Mouse (Mus musculus): ENCODE measurements around the gene Szrd1. TPM values are rescaled to one million over a fixed set of nuclear protein-coding genes. Genes with fewer than 3 reads are reported as not detected.
A peak's percentile ranks its signal among the peaks of the same experiment; 100 is the strongest.
"Not testable (repeated sequence)": the region's sequence is repeated elsewhere in the genome, so short reads cannot be mapped to it uniquely, and the experiment has no call there.

Gene Szrd1
- polyA plus RNA-seq, 1 experiment from 2014 or later, result 32.0 TPM

DNA sequence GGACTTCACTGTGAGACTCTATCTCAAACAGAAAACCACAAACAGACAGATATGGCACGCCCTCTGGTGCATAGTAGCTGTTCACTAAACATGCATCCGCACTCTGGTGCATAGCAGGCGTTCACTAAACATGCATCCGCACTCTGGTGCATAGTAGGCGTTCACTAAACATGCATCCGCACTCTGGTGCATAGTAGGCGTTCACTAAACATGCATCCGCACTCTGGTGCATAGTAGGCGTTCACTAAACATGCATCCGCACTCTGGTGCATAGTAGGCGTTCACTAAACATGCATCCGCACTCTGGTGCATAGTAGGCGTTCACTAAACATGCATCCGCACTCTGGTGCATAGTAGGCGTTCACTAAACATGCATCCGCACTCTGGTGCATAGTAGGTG is 5.5 kb upstream of the Szrd1 start:
- not testable (repeated sequence) for ATAC-seq (ENCODE audit: low FRiP score, low read depth); H3K9ac ChIP-seq; H3K9me3 ChIP-seq; H3K4me2 ChIP-seq (replicated peaks); H3K4me3 ChIP-seq; H3K36me3 ChIP-seq; H3K27me3 ChIP-seq (replicated peaks); H3K27ac ChIP-seq
- 92% methylated on average over 10 of the region's 16 CpGs for WGBS
- peaks cover 17% of the 10 kb centered on the region for H3K4me1 ChIP-seq

DNA sequence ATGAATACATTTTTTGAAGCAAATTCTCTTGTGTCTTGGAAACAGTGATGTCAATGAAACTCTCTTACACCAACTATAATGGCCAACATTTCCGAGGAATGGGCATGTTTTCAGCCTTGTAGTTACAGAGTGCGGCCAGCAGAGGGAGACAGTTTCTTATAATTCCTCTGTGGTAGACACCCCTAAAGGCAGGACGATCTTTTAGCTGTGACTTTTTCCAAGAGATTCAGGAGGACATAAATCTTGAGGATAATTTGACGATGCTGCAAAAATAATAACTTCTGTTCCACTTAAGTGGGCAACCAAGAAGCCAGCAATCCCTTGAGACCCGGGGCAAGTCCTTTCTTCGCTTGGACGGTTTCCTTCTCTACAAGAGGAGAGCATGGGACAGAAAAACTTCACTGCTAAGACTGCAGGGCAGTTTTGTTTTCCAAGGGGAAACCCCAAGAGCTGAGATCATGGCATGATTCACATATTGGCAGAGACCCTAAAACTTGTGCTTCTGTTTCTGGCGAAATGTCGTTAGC is 2.8 kb upstream of the Szrd1 start:
- peaks cover 15% of the 10 kb centered on the region for H3K4me1 ChIP-seq
- no peaks in the 10 kb centered on the region for H3K27me3 ChIP-seq (replicated peaks)
- no peak overlapping the region for H3K27ac ChIP-seq
- no peak overlapping the region for H3K4me3 ChIP-seq
- H3K4me2 ChIP-seq (replicated peaks), result no peak overlapping the region
- no peaks in the 10 kb centered on the region for H3K36me3 ChIP-seq
- 32% methylated on average over 9 of the region's 9 CpGs for whole genome bisulfite sequencing
- no peak for ATAC-seq (ENCODE audit: low FRiP score, low read depth)
- H3K9me3 ChIP-seq, result no peaks in the 10 kb centered on the region
- H3K9ac ChIP-seq, result no peak overlapping the region

DNA sequence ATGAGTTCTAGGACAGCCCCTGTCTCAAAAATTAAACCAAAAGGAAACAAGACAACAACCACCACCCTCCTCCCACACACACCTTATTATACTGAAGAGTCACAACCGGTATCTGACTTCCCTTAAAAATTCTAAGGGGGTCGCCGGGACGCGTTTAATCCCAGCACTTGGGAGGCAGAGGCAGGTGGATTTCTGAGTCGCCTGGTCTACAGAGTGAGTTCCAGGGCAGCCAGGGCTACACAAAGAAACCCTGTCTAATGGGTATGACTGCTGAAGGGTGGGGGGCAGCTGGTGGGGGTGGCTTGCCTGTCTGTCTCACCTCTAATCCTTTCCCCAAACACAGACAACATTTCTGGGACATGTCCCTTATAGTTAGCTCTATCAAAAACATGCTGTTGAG is 1.4 kb upstream of the Szrd1 start:
- no peak for ATAC-seq (ENCODE audit: low FRiP score, low read depth)

DNA sequence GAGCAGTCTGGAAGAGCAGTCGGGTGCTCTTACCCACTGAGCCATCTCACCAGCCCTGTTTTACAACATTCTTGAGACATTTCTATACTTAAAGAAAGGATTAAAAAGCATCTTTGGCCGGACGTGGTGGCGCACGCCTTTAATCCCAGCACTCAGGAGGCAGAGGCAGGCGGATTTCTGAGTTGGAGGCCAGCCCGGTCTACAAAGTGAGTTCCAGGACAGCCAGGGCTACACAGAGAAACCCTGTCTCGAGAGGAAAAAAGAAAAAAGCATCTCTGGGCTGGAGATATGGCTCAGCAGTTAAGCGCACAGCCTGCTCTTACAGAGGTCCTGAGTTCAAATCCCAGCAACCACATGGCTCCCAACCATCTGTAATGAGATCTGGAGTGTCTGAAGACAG is 779 bp upstream of the Szrd1 start:
- not testable (repeated sequence) for H3K9me3 ChIP-seq; H3K36me3 ChIP-seq; H3K9ac ChIP-seq; H3K27ac ChIP-seq; H3K4me2 ChIP-seq (replicated peaks); H3K27me3 ChIP-seq (replicated peaks); ATAC-seq (ENCODE audit: low FRiP score, low read depth); H3K4me3 ChIP-seq
- peaks cover 24% of the 10 kb centered on the region for H3K4me1 ChIP-seq
- 92% methylated on average over 9 of the region's 9 CpGs for WGBS

More for the DNA sequence above, 1.4 kb upstream of the Szrd1 start:
- Histone ChIP-seq H3K36me3 (no peaks in the 10 kb centered on the region), H3K27me3 (replicated peaks) (no peaks in the 10 kb centered on the region), H3K4me2 (replicated peaks) (no peak overlapping the region), H3K4me1 (peaks cover 23% of the 10 kb centered on the region), H3K9me3 (no peaks in the 10 kb centered on the region), H3K27ac (no peak overlapping the region), H3K9ac (no peak overlapping the region), H3K4me3 (no peak overlapping the region)
- WGBS, result 96% methylated on average over 6 of the region's 6 CpGs

DNA sequence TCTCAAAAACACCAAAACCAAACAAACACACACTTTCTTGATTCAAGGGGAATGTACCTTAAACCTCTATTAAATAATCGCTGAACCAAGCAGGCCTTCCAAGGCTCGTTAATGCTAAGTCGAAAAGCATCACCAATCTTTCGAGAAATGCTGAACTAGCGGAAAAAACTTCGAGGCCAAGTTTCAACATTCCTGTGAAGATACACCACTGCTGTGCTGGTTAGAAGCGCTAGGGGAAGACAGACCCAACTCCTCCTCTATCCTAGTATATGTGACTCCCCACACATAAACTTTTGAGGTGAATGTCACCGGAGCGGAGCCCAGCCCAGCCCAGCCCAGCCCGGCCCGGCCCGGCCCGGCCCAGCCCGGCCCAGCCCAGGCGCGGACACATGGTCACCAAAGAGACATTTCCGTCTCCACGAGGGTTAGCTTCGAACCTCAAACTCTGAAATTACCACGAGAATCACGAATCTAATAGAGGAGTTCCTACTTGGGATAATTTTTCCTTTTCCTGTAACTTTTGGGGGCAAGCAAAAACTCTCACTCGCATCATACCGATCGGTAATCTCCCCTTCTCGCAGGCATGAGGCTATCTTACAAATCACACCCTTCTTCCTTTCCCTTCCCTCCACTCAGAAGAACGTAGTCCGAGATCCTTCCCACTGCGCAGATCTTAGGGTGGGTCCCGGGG is 1.0 kb downstream of the Szrd1 start:
- no peaks in the 10 kb centered on the region for H3K27me3 ChIP-seq (replicated peaks)
- peak overlapping the region; percentile 96 for H3K4me2 ChIP-seq (replicated peaks)
- peaks cover 39% of the 10 kb centered on the region for H3K4me1 ChIP-seq
- 5% methylated on average over 29 of the region's 29 CpGs for WGBS
- no peak overlapping the region for H3K27ac ChIP-seq
- peak overlapping the region; percentile 85 for H3K4me3 ChIP-seq
- peak overlapping the region; percentile 82 for H3K9ac ChIP-seq
- 0 out of 2 replicates have a peak, but pooled peaks cover 3% of the 10 kb centered on the region for H3K36me3 ChIP-seq
- H3K9me3 ChIP-seq, result no peaks in the 10 kb centered on the region
- ATAC-seq (ENCODE audit: low FRiP score, low read depth), result peak; percentile 15; the same call in 1 of the 2 replicates

DNA sequence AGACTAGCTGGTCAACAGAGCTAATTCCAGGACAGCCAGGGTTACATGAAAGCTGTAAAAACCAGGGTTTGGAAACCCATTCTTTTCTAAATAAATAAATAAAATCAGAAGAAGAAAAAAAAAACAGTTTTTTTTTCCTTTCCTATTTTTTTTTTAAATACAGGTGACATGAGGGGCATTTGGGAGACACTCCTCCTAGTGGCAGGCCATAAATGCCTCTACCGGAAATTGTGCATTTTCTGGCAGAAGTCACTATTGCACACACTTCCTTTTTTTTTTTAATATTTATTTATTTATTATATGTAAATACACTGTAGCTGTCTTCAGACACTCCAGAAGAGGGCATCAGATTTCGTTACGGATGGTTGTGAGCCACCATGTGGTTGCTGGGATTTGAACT is 1.8 kb downstream of the Szrd1 start:
- WGBS, result 77% methylated on average over 3 of the region's 3 CpGs
- not testable (repeated sequence) for H3K27ac ChIP-seq; H3K9ac ChIP-seq; H3K9me3 ChIP-seq; H3K4me2 ChIP-seq (replicated peaks); ATAC-seq (ENCODE audit: low FRiP score, low read depth); H3K27me3 ChIP-seq (replicated peaks); H3K4me3 ChIP-seq; H3K36me3 ChIP-seq
- peaks cover 45% of the 10 kb centered on the region for H3K4me1 ChIP-seq

DNA sequence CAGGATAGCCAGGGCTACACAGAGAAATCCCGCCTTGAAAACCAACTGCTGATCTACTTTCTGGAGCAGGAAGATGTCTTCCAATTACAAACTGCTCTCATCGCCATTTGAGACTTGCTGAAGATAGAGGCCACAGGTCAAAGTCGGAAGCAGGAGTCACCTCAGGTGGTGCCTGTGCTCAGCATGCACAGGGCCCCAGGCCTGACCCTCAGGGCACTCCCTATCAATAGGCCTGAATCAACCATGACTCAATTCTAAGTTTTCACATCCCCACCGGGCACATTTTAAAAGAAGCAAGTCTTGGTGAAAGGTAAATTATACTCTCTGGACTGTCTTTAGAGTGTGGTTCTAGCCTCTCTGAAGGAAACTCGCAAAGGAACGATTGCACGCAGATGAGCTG is 3.4 kb downstream of the Szrd1 start:
- 67% methylated on average over 7 of the region's 7 CpGs for WGBS
- H3K4me1 ChIP-seq, result peaks cover 61% of the 10 kb centered on the region
- H3K4me3 ChIP-seq, result no peak overlapping the region
- H3K27ac ChIP-seq, result no peak overlapping the region
- H3K9ac ChIP-seq, result no peak overlapping the region
- H3K27me3 ChIP-seq (replicated peaks), result no peaks in the 10 kb centered on the region
- 0 out of 2 replicates have a peak, but pooled peaks cover 3% of the 10 kb centered on the region for H3K36me3 ChIP-seq
- 0 out of 2 replicates have a peak overlapping the region, but pooled peaks have one; percentile 25 for H3K4me2 ChIP-seq (replicated peaks)
- no peak for ATAC-seq (ENCODE audit: low FRiP score, low read depth)
- no peaks in the 10 kb centered on the region for H3K9me3 ChIP-seq

DNA sequence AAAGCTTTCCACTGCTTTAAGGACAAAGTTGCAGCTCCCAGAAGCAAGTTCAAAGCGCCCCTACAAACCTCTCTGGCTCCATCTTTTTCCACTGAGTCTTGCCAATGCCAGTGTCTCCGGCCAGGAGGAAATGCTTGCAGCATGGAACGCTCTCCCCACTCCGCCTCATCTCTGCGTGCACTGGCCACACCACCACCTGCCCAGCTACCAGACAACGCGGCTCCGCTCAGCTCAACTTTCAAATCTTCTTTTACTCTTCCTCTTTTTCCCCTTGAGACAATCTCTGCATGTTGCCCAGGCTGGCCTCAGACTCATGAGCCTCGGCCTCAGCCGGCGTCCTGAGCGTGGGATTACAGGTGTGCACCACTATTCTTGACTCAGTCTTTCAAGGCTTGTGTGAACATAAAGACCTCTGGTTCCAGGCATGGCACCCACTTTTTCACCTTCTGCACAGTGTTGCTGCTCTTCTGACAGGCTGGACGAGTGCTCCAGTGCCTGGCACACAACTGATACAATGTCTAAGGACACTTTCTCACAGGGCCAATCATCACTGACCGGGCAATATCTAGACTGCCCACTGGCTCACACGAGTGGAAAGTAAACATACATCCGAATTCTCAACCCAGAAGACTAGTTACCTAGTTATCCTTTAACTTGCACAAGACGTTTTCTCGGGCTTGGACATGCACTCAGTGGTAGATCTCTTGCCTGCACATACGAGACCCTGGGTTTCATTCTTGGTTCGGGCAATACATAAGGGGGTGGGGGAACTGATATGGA is 4.6 kb downstream of the Szrd1 start:
- H3K4me1 ChIP-seq, result peaks cover 66% of the 10 kb centered on the region
- H3K4me2 ChIP-seq (replicated peaks), result peak overlapping the region; percentile 7; the same call in 1 of the 2 replicates
- H3K9me3 ChIP-seq, result no peaks in the 10 kb centered on the region
- H3K9ac ChIP-seq, result 0 out of 2 replicates have a peak overlapping the region, but pooled peaks have one; percentile 22
- 81% methylated on average over 20 of the region's 20 CpGs for WGBS
- 0 out of 2 replicates have a peak, but pooled peaks cover 3% of the 10 kb centered on the region for H3K36me3 ChIP-seq
- H3K27ac ChIP-seq, result no peak overlapping the region
- no peak for ATAC-seq (ENCODE audit: low FRiP score, low read depth)
- no peak overlapping the region for H3K4me3 ChIP-seq
- no peaks in the 10 kb centered on the region for H3K27me3 ChIP-seq (replicated peaks)

DNA sequence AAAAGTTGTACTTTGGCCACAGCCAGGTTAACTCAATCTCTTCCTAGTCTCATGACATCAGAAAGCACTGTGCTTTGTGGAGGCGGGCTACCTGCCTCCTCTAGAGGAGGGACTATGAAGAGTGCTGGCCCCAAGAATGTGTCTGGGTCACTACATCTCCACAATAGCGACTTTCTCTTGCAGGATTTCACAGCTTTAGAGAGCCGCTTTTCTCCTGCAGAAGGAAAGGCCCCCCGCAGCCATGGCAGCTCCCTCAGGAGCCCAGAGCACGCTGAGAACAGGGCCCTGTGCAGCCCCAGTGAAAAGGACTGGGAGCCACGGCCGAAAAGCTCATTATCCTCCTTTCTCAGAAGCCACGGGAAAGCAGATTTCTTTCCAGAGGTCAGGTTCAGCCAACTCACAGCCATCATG is 5.5 kb downstream of the Szrd1 start:
- Histone ChIP-seq H3K4me3 (no peak overlapping the region), H3K9me3 (no peaks in the 10 kb centered on the region), H3K27me3 (replicated peaks) (no peaks in the 10 kb centered on the region), H3K36me3 (0 out of 2 replicates have a peak, but pooled peaks cover 3% of the 10 kb centered on the region), H3K9ac (no peak overlapping the region), H3K4me2 (replicated peaks) (0 out of 2 replicates have a peak overlapping the region, but pooled peaks have one; percentile 7), H3K4me1 (peaks cover 66% of the 10 kb centered on the region), H3K27ac (no peak overlapping the region)
- ATAC-seq (ENCODE audit: low FRiP score, low read depth), result no peak
- 15% methylated on average over 8 of the region's 8 CpGs for WGBS

DNA sequence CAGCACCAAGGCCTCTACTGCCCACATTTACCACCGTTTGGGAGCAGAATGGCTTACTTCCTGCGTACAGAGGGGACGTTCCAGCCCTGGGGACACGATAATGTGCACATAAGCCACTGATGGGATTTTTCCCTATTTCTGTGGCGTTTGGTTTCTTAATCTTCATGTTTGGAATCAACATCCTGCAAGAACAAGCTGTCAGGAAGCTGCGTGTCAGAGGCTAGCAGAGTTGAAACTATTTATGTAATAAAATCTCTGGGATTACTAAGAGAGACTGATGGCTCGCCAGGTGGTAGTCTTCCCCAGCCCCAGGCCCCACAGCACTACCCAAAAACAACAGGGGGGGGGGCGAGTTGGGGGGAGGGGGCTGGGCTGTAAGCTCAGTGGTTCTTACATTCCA is 6.3 kb downstream of the Szrd1 start:
- Histone ChIP-seq H3K27ac (no peak overlapping the region), H3K9ac (no peak overlapping the region), H3K27me3 (replicated peaks) (no peaks in the 10 kb centered on the region), H3K4me2 (replicated peaks) (no peak overlapping the region), H3K4me1 (peaks cover 61% of the 10 kb centered on the region), H3K4me3 (no peak overlapping the region), H3K9me3 (no peaks in the 10 kb centered on the region), H3K36me3 (0 out of 2 replicates have a peak, but pooled peaks cover 3% of the 10 kb centered on the region)
- no peak for ATAC-seq (ENCODE audit: low FRiP score, low read depth)
- WGBS, result 70% methylated on average over 8 of the region's 8 CpGs

DNA sequence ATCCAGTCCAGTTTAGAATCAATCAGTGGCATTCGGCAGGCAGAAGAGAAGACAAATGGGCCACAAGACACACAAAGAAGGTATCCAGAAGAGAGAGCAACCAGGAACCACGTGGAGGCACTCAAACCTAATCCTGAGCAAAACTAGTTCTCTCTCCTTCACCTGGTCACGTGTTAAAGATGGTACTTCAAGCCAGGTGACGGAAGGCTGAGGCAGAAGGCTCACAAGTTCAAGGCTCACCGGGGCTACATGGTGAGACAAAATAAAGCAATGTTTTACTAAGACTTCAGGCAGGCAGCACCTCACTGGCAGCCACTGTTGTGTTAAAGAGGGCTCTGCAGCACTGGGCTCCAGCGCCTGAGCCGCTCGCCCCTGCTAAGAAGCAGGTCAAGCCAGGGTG is 7.4 kb downstream of the Szrd1 start:
- Histone ChIP-seq H3K36me3 (0 out of 2 replicates have a peak, but pooled peaks cover 3% of the 10 kb centered on the region), H3K4me1 (peaks cover 55% of the 10 kb centered on the region), H3K9ac (no peak overlapping the region), H3K27ac (no peak overlapping the region), H3K9me3 (no peaks in the 10 kb centered on the region), H3K4me3 (no peak overlapping the region), H3K4me2 (replicated peaks) (no peak overlapping the region), H3K27me3 (replicated peaks) (no peaks in the 10 kb centered on the region)
- ATAC-seq (ENCODE audit: low FRiP score, low read depth), result no peak
- 49% methylated on average over 8 of the region's 8 CpGs for WGBS

DNA sequence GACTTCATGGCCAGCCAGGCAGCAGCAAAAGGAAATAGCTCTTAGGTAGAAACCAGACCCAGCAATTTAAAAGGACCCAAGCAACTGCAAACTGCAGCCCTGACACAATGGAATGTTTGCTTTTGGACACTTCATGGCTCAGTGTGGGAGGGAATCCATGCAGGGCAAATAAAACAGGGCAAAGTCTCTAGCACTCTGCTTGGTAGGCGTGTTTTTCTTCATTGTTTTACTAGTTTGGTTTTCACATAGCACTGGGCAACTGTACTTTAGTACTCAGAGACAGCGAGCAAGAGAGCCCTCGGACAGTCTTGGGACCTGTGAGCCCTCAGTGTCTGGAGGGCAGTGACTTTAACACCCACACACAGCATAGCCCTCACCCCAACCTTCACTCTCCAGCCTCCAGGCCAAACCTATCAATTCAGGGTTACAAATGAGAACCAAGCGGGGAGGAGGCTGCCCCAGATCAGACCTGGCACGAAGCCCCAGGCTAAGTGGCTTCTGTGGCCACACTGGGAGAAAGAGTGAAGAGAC is 8.0 kb downstream of the Szrd1 start:
- H3K27ac ChIP-seq, result no peak overlapping the region
- no peak overlapping the region for H3K4me3 ChIP-seq
- peaks cover 51% of the 10 kb centered on the region for H3K4me1 ChIP-seq
- 39% methylated on average over 5 of the region's 5 CpGs for WGBS
- 0 out of 2 replicates have a peak, but pooled peaks cover 3% of the 10 kb centered on the region for H3K36me3 ChIP-seq
- no peaks in the 10 kb centered on the region for H3K9me3 ChIP-seq
- H3K9ac ChIP-seq, result no peak overlapping the region
- no peak for ATAC-seq (ENCODE audit: low FRiP score, low read depth)
- H3K4me2 ChIP-seq (replicated peaks), result no peak overlapping the region
- H3K27me3 ChIP-seq (replicated peaks), result no peaks in the 10 kb centered on the region
